Mouse (Mus musculus) T-cell, adult 2 months (primary cell): Measurements from ENCODE around the gene Olfr8.
"Not testable (repeated sequence)": the region's sequence is repeated elsewhere in the genome, so short reads cannot be mapped to it uniquely, and the experiment has no call there.

Source experiments
- DNase-seq: peaks from one replicate; pipeline ENCODE4 v3.0.0; 2022; ENCODE audit warnings: low spot score

Olfr8 gene

DNA sequence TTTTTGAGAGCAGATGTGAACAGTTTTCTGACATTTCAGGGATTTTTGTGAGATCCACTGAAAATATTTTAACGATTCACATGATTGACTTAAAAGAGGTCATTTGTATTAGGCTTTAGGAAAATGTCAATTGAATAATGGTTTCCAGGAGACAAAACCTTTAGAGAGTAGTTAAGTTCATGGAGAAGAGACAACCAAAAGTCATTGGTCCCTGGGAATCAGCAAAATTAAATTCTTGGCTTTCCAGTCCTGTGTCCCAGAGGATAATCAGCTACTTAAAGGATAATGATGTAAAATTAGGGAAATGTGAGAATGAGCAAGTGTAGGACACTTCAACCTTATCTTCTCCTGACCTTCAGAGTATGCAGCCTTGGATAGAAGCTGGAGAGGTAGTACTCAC lies at the start of gene Olfr8:
Gene Olfr8, plus strand, starts transcription at position 301 of the 400 bp plus-strand sequence.
- not testable (repeated sequence) for DNase-seq

DNA sequence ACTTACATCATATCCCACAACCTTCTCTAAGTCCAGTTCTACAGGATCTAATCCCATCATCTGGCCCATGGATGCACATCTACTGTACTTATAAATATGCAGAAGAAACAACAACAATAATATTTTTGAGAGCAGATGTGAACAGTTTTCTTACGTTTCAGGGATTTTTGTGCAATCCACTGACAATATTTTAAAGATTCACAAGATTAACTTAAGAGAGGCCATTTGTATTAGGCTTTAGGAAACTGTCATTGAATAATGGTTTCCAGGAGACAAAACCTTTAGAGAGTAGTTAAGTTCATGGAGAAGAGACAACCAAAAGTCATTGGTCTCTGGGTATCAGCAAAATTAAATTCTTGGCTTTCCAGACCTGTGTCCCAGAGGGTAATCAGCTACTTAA lies 37.6 kb upstream of the Olfr8 start, which contains the start of gene Olfr1354:
Gene Olfr1354, plus strand, starts transcription at position 301 of the 400 bp plus-strand sequence.
- not testable (repeated sequence) for DNase-seq

DNA sequence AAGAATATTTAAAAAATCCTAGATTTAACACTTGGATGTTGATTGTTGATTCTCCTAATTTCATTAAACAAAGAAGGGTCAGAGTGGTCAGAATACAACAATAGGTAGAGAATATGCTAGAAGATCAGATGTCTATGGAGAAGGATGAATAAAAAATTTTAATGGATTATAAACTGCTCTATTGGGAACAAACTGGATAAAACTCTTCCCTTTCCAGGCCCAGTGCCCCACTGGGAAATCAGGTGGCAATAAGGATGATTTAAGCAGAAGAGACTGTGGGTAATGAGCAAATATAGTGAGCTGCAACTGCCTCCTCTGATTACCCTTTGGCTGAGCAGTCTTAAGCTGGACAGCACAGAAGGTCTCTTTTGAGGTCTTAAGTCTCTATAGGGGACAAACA lies 12.6 kb downstream of the Olfr8 start, which contains the start of gene Olfr1353:
Gene Olfr1353, plus strand, starts transcription at position 301 of the 400 bp plus-strand sequence.
- DNase-seq: not testable (repeated sequence)

DNA sequence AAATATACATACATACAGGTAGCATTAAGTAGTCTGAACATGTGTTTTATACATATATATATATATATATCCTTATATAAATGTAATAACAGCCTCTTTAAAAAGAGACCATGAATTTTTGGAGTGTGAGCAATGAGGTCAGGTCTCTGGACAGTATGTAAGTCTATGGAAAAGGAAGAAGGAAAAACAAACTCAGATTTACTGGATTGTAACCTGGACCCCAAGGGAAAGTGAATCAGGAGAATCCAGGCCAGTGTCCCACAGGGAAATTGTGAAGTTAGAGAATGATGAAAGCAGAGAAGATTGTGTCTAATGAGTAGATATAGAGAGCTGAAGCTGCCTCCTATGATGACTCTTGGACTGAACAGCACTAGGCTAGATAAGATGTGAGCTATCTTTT lies 30.3 kb downstream of the Olfr8 start, which contains the start of gene Olfr1352:
Gene Olfr1352, plus strand, starts transcription at position 301 of the 400 bp plus-strand sequence.
- no peak for DNase-seq
